Mouse (Mus musculus): ENCODE results near the gene Gata2. TPM values are rescaled to one million over a fixed set of nuclear protein-coding genes. Genes with fewer than 3 reads are reported as not detected.
A peak's percentile ranks its signal among the peaks of the same experiment; 100 is the strongest.
"Not testable (repeated sequence)": the region's sequence is repeated elsewhere in the genome, so short reads cannot be mapped to it uniquely, and the experiment has no call there.

Gene Gata2
- 10 to 100 TPM; 26.3 to 33.2 TPM for total RNA-seq (2021)
- long read RNA-seq, experiment 1, transcript Gata2-201 (6 exons, 3,571 nt): major isoform, 18 of 49 reads
- long read RNA-seq, experiment 1, transcript Gata2-202 (6 exons, 3,135 nt): minor isoform, 5 of 49 reads
- long read RNA-seq, experiment 1, partial matches to known transcripts: 15 of 49 reads
- long read RNA-seq, experiment 1, other reads (novel, unspliced or antisense): 11 of 49 reads
- long read RNA-seq, experiment 2, transcript Gata2-202 (6 exons, 3,135 nt): minor isoform, 9 of 69 reads
- long read RNA-seq, experiment 2, transcript Gata2-201 (6 exons, 3,571 nt): major isoform, 35 of 69 reads
- long read RNA-seq, experiment 2, partial matches to known transcripts: 23 of 69 reads
- long read RNA-seq, experiment 2, other reads (novel, unspliced or antisense): 2 of 69 reads

- DNase-seq: peak; percentile 72
Measured at GRCm38 (mm10) chr6:88193433-88194052, at the start of gene Gata2. Gene Gata2 (plus strand): TSS chr6:88193891.

DNA sequence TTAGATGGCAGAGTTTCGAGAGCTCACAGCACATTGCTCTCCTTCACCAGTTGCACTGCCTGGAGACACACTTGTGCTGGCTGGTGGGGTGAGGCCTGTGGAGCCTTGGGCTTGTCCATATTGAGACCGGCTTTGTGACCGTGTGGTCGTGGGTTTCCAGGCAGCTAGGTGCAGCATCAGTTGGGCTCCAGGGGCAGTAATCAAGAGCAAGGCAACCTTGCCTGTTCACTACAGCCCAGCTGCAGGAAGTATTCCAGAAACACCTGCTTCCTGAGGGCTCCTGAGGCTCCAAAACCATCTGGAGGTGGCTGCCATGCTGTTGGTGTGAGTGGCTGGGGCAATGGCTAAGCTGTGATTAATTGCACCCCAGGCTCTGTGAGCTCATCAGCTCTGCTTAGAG, 47.9 kb upstream of the Gata2 start:
- DNase-seq: no peak

DNA sequence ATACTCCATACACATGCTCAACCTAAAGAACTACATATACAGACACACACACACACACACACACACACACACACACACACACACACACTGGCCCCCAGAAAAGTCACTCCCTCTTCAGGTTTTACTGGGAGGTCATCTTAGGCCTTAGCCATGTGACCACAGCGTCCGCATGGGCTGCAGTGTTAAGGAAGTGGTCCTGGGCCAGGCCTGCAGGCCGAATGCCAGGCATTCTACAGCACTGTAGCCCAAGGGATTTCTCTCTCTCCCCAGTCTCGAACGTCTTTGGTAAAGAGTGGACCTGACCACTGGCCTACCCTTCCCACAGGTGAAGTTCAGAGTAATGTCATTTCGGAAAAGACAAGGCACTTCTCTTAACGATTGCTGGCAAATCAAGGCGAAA, 47.1 kb upstream of the Gata2 start:
- peak; percentile 12 for DNase-seq

GRCm38 (mm10) chr6:88147411-88148003, 46.2 kb upstream of the Gata2 start:
- peak; percentile 61 for DNase-seq

- no peak for DNase-seq
Measured at GRCm38 (mm10) chr6:88151335-88151734, 42.4 kb upstream of the Gata2 start.

DNA sequence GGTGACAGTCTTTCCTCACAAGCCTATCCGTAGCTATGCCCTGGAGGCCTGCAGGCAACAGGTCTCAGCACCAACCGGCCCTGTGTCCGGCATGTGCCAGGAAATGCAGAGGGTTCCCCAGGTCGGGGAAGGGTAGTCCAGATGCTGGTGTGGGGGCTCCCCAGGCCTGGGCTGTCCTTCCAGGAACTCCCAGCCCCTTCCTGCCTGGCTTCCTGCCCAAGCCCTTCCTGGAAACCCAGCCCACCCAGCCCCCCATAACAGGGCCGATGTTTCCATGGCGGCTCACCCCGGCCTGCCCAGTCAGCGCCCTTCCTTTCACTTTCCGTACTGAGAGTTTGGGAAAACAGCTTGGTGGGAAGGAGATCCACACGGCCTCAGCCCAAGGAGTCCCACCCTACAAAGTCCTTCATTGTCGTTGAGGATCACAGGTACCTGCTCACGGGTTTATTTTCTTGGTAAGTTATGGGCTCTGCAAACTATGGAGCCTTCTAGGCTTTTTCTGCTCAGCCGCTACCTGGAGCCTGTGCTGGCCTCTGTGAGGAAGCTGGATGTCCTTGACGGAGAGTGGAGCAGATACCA, 41.5 kb upstream of the Gata2 start:
- DNase-seq: peak; percentile 58

DNA sequence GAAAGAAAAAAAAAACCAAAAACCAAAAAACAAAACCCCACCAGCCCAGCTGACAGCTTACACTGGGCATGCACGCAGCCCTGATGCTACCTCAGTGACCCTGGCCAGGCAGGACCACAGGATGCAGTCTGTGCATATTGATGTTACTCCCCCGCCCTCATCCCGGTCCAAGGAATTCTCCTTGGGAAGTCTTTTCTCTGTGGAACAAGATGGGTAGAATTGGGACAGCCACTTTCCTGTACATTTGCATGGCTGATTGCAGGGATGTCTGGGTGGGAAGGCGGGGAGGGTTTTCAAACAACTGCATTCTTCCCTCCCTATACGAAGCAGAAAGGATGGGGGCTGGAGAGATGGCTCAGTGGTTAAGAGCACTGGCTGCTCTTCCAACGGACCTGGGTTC, 40.7 kb upstream of the Gata2 start:
- no peak for DNase-seq

GRCm38 (mm10) chr6:88155614-88156013, 38.1 kb upstream of the Gata2 start:
- DNase-seq: not testable (repeated sequence)

DNA sequence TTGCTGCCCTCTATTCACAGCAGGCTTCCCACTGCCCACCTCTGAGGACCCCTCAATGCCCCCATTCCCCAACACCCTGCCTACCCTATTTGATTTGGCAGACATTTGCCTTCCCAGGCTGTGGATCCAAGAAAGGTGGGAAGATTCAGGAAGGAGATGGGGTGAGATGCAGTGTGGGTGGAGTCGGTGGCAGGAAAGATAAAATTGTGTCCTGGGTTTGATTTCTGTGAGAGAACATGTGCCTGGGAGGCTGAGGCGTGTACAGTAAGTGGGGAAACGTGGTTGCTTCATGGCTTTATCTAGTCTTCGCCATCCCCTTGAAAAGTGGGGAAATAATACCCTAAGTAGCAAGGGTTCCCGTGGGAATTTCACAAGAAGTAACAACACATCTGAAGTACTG, 34.9 kb upstream of the Gata2 start:
- no peak for DNase-seq

DNA sequence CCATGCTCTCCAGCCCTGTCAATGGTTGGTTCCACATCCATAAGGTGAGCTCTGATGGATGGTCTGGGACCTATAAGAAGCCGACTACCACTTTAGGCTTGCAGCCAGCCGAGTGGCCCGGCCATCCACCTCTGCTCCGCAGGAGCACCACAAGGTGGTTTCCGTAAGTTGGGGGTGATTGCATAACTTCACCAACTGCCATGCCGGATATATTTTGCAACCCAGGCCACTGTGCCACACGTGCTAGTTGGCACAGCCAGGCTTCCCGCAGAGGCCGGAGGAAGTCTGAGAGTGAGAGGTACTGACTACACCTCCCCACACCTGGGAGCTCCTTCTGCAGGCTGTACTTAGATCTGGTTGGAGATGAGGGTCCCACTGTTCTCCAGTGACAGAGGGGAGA, 27.6 kb upstream of the Gata2 start:
- no peak for DNase-seq

GRCm38 (mm10) chr6:88174191-88174590, 19.5 kb upstream of the Gata2 start:
- DNase-seq: no peak

- DNase-seq: no peak
Measured at GRCm38 (mm10) chr6:88174676-88175075, 19.0 kb upstream of the Gata2 start.

GRCm38 (mm10) chr6:88184671-88185070, 9.0 kb upstream of the Gata2 start:
- DNase-seq: no peak

DNA sequence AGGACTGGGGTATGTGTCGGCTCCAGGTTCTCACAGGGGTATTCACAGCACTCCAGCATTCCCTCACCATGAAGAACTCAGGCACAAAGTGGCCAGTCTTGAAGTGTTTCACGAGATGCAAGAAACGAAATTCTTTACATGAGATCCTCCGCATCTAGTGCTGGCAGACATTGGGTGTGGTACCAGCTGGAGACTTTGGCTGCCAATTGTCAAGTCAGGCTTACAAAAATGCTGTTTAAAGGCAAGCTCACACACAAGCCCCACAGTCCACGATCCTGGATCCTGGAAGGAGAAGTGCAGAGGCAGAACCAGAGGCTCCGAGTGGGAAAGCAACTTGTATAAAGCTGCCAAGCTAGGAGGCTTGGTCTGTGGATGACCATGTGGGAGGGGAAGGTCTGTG, 5.5 kb upstream of the Gata2 start:
- DNase-seq: no peak

- peak; percentile 87 for DNase-seq
Measured at GRCm38 (mm10) chr6:88189312-88190042, 4.2 kb upstream of the Gata2 start.

DNA sequence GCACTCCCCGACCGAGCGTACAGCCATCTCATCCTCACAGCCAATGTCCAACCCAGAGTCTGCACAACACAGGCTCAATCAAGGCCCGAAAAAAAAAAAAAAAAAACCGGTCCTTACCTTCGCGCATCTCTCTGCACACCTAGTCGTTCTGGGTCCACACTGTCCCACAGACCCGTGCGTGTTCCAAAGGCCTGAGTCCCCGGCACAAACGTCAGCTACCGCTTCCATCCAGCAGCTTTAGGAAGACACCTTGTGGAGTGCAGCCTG, 3.7 kb upstream of the Gata2 start:
- no peak for DNase-seq

GRCm38 (mm10) chr6:88190310-88191023, 3.2 kb upstream of the Gata2 start:
- DNase-seq: peak; percentile 8

- no peak for DNase-seq
Measured at GRCm38 (mm10) chr6:88191024-88191365, 2.7 kb upstream of the Gata2 start.

DNA sequence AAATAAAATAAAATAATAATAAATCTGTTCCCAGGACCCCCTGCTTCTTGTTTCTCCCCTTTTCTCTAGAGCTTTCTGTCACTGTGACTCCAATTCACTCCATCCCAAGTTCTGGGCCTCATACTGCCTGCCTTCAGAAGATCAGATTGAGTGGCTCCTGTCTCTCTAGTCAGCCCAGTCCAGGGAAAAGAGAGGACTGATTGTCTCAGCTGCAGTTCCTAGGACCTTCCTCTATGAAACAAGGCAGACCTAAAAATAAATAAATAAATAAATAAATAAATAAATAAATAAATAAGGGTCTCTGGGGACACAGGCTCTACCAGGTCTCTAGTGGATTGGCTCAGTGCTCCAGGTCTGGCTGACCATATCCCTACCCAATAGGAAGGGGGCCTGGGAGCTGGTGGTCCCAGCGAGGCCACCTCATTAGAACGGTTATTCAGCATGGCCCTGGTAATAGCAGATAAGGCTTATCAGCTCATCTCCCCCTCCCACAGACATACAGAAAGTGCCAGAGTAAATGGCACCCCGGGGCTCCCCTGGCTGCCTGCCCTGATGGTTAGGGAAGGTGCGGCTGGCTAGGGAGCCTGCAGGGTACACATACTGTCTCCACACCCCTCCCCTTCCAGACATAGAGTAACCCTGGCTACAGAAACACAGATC, 2.1 kb upstream of the Gata2 start:
- peak; percentile 4 for DNase-seq

- DNase-seq: no peak
Measured at GRCm38 (mm10) chr6:88192756-88193155, 935 bp upstream of the Gata2 start.
